Mouse (Mus musculus): ENCODE results near the gene Mlh3. TPM values are rescaled to one million over a fixed set of nuclear protein-coding genes. Genes with fewer than 3 reads are reported as not detected.
A peak's percentile ranks its signal among the peaks of the same experiment; 100 is the strongest.

Gene Mlh3
- polyA plus RNA-seq (2012; rRNA removed) (11.3 and 12.3 TPM in 2 replicates), polyA plus RNA-seq (2014; fragmentation: Nextera tagmentation; extraction: Ambion mirVana) (8.6 and 9.3 TPM in 2 replicates)

- H3K9ac ChIP-seq (ENCODE audit: low read depth, low read length, severe bottlenecking), result peak within 1 kb of the TSS; percentile 63
- peak; percentile 88 for ATAC-seq (ENCODE audit: low FRiP score, low read depth)
- peak within 1 kb of the TSS; percentile 44 for H3K4me3 ChIP-seq (replicated peaks; ENCODE audit: low read length)
- H3K27me3 ChIP-seq (ENCODE audit: control insufficient read depth, insufficient read depth, low read length), result no peaks in the 10 kb centered on the region
- 0 out of 2 replicates have a peak, but pooled peaks cover 6% of the 10 kb centered on the region for H3K36me3 ChIP-seq (ENCODE audit: control insufficient read depth, insufficient read depth, low read length)
- TF ChIP-seq POLR2A (IDR thresholded peaks at IDR 0.05; ENCODE audit: borderline replicate concordance, extremely low read depth, insufficient read depth, insufficient read length), result peak; percentile 81; the same call in 1 of the 2 replicates
- H3K9me3 ChIP-seq (ENCODE audit: control insufficient read depth, low read length), result no peaks in the 10 kb centered on the region
- peak within 1 kb of the TSS; percentile 71 for H3K27ac ChIP-seq (replicated peaks; ENCODE audit: low read depth, low read length)
- DNase-seq (ENCODE audit: low spot score), result peak; percentile 86
- peaks cover 12% of the 10 kb centered on the region for H3K4me1 ChIP-seq (ENCODE audit: control insufficient read depth, insufficient read depth, low read length)
- WGBS, result under 1% methylated on average over 29 of the region's 35 CpGs
- H3K4me2 ChIP-seq (replicated peaks; ENCODE audit: low read depth, low read length, severe bottlenecking), result peak within 1 kb of the TSS; percentile 57
Observed at GRCm38 (mm10) chr12:85270319-85270718, at the start of gene Mlh3. Mlh3 (minus strand) TSS chr12:85270599.

- no peak overlapping the region for H3K27ac ChIP-seq (replicated peaks; ENCODE audit: low read depth, low read length)
- H3K4me3 ChIP-seq (replicated peaks; ENCODE audit: low read length), result no peak overlapping the region
- no peak for ATAC-seq (ENCODE audit: low FRiP score, low read depth)
- DNase-seq (ENCODE audit: low spot score), result no peak
- H3K9ac ChIP-seq (ENCODE audit: low read depth, low read length, severe bottlenecking), result no peak overlapping the region
- 53% methylated on average over 3 of the region's 3 CpGs for WGBS
- no peaks in the 10 kb centered on the region for H3K27me3 ChIP-seq (ENCODE audit: control insufficient read depth, insufficient read depth, low read length)
- TF ChIP-seq POLR2A (IDR thresholded peaks at IDR 0.05; ENCODE audit: borderline replicate concordance, extremely low read depth, insufficient read depth, insufficient read length), result no peak
- H3K4me2 ChIP-seq (replicated peaks; ENCODE audit: low read depth, low read length, severe bottlenecking), result no peak overlapping the region
- H3K36me3 ChIP-seq (ENCODE audit: control insufficient read depth, insufficient read depth, low read length), result peaks cover 96% of the 10 kb centered on the region
- peaks cover 3% of the 10 kb centered on the region; the same call in 1 of the 2 replicates for H3K4me1 ChIP-seq (ENCODE audit: control insufficient read depth, insufficient read depth, low read length)
- H3K9me3 ChIP-seq (ENCODE audit: control insufficient read depth, low read length), result no peaks in the 10 kb centered on the region
Observed at GRCm38 (mm10) chr12:85308651-85309050, 38.3 kb upstream of the Mlh3 start.

- TF ChIP-seq POLR2A (IDR thresholded peaks at IDR 0.05; ENCODE audit: borderline replicate concordance, extremely low read depth, insufficient read depth, insufficient read length), result no peak
- no peak overlapping the region for H3K9ac ChIP-seq (ENCODE audit: low read depth, low read length, severe bottlenecking)
- 0 out of 2 replicates have a peak overlapping the region, but pooled peaks have one; percentile 4 for H3K27ac ChIP-seq (replicated peaks; ENCODE audit: low read depth, low read length)
- H3K4me3 ChIP-seq (replicated peaks; ENCODE audit: low read length), result no peak overlapping the region
- peak; percentile 89 for DNase-seq (ENCODE audit: low spot score)
- H3K36me3 ChIP-seq (ENCODE audit: control insufficient read depth, insufficient read depth, low read length), result peaks cover 95% of the 10 kb centered on the region
- WGBS, result 47% methylated on average over 16 of the region's 16 CpGs
- no peak overlapping the region for H3K4me2 ChIP-seq (replicated peaks; ENCODE audit: low read depth, low read length, severe bottlenecking)
- H3K27me3 ChIP-seq (ENCODE audit: control insufficient read depth, insufficient read depth, low read length), result no peaks in the 10 kb centered on the region
- H3K9me3 ChIP-seq (ENCODE audit: control insufficient read depth, low read length), result no peaks in the 10 kb centered on the region
- ATAC-seq (ENCODE audit: low FRiP score, low read depth), result peak; percentile 78; the same call in 1 of the 2 replicates
- H3K4me1 ChIP-seq (ENCODE audit: control insufficient read depth, insufficient read depth, low read length), result peaks cover 3% of the 10 kb centered on the region; the same call in 1 of the 2 replicates
Observed at GRCm38 (mm10) chr12:85305247-85305892, 35.0 kb upstream of the Mlh3 start.

- WGBS, result 68% methylated on average over 4 of the region's 4 CpGs
- Histone ChIP-seq H3K4me3 (replicated peaks; ENCODE audit: low read length) (no peak overlapping the region), H3K9me3 (ENCODE audit: control insufficient read depth, low read length) (no peaks in the 10 kb centered on the region), H3K9ac (ENCODE audit: low read depth, low read length, severe bottlenecking) (no peak overlapping the region), H3K4me2 (replicated peaks; ENCODE audit: low read depth, low read length, severe bottlenecking) (no peak overlapping the region), H3K27me3 (ENCODE audit: control insufficient read depth, insufficient read depth, low read length) (no peaks in the 10 kb centered on the region), H3K27ac (replicated peaks; ENCODE audit: low read depth, low read length) (no peak overlapping the region), H3K4me1 (ENCODE audit: control insufficient read depth, insufficient read depth, low read length) (peaks cover 3% of the 10 kb centered on the region; the same call in 1 of the 2 replicates), H3K36me3 (ENCODE audit: control insufficient read depth, insufficient read depth, low read length) (peaks cover 93% of the 10 kb centered on the region)
- no peak for ATAC-seq (ENCODE audit: low FRiP score, low read depth)
- no peak for TF ChIP-seq POLR2A (IDR thresholded peaks at IDR 0.05; ENCODE audit: borderline replicate concordance, extremely low read depth, insufficient read depth, insufficient read length)
- DNase-seq (ENCODE audit: low spot score), result no peak
Observed at GRCm38 (mm10) chr12:85304725-85305124, 34.3 kb upstream of the Mlh3 start.

- ATAC-seq (ENCODE audit: low FRiP score, low read depth), result no peak
- no peaks in the 10 kb centered on the region for H3K27me3 ChIP-seq (ENCODE audit: control insufficient read depth, insufficient read depth, low read length)
- TF ChIP-seq POLR2A (IDR thresholded peaks at IDR 0.05; ENCODE audit: borderline replicate concordance, extremely low read depth, insufficient read depth, insufficient read length), result no peak
- no peak overlapping the region for H3K4me2 ChIP-seq (replicated peaks; ENCODE audit: low read depth, low read length, severe bottlenecking)
- WGBS, result 54% methylated on average over 2 of the region's 2 CpGs
- H3K4me1 ChIP-seq (ENCODE audit: control insufficient read depth, insufficient read depth, low read length), result peaks cover 15% of the 10 kb centered on the region
- peaks cover 82% of the 10 kb centered on the region for H3K36me3 ChIP-seq (ENCODE audit: control insufficient read depth, insufficient read depth, low read length)
- no peak overlapping the region for H3K4me3 ChIP-seq (replicated peaks; ENCODE audit: low read length)
- no peak overlapping the region for H3K9ac ChIP-seq (ENCODE audit: low read depth, low read length, severe bottlenecking)
- no peaks in the 10 kb centered on the region for H3K9me3 ChIP-seq (ENCODE audit: control insufficient read depth, low read length)
- no peak overlapping the region for H3K27ac ChIP-seq (replicated peaks; ENCODE audit: low read depth, low read length)
- DNase-seq (ENCODE audit: low spot score), result no peak
Observed at GRCm38 (mm10) chr12:85303256-85303655, 32.9 kb upstream of the Mlh3 start.
